Mouse (Mus musculus) urinary bladder, postnatal 25 days (tissue): Measurements from ENCODE around the gene Tcl1b4.

Source experiments
- DNase-seq: peaks from one replicate; pipeline ENCODE4 v3.0.0; 2022; ENCODE audit warnings: low spot score

Tcl1b4 gene

GRCm38 (mm10) chr12:105248763-105249233, 47.0 kb downstream of the Tcl1b4 start:
- DNase-seq = no peak

GRCm38 (mm10) chr12:105253796-105254195, 52.0 kb downstream of the Tcl1b4 start:
- no peak for DNase-seq
